Mouse (Mus musculus): Measurements from ENCODE around the gene Cct5.

DNA sequence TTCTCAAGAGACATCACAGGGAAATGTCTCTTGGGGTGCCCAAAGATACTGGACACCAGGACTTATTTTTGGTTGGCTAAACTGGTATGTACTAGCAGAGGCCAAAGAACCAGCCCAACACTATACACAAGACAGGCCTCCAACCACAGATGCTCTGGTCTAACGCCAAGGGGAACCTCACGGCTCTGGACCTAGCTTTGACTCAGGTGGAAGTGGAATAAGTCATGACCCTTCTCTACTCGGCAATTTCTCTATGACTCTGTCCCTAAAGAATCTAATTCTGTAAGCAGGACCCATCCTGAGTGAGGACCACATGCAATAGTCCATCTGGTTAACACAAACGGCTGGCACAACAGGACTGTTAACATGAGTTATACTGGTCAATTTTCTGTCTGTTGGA is 1.8 kb downstream of the Cct5 start:
- TF ChIP-seq SIN3A (IDR thresholded peaks at IDR 0.05; ENCODE audit: low read length), result 0 out of 2 replicates have a peak, but pooled peaks have one; percentile 20
- TF ChIP-seq CTCF (conservative IDR thresholded peaks at IDR 0.05 in 1 of 2, IDR thresholded peaks at IDR 0.05 in 1 of 2; ENCODE audit: low read depth in 2 of 2, low read length in 2 of 2), result no peak
- TF ChIP-seq NELFE (IDR thresholded peaks at IDR 0.05; ENCODE audit: low read depth, low read length), result no peak
- no peak for TF ChIP-seq MAX (IDR thresholded peaks at IDR 0.05; ENCODE audit: low read length)
- no peak for TF ChIP-seq EP300 (IDR thresholded peaks at IDR 0.05; ENCODE audit: low read length)
- no peak for TF ChIP-seq NRF1 (IDR thresholded peaks at IDR 0.05; ENCODE audit: low read depth, low read length)
- TF ChIP-seq MAZ (IDR thresholded peaks at IDR 0.05; ENCODE audit: low read depth, low read length), result no peak
- TF ChIP-seq USF2 (conservative IDR thresholded peaks at IDR 0.05; ENCODE audit: low read depth, low read length), result no peak
- no peak for TF ChIP-seq CHD1 (IDR thresholded peaks at IDR 0.05; ENCODE audit: low read depth, low read length)

Data from CH12.LX (cell line).